Mouse (Mus musculus): ENCODE results near the gene Cgnl1. TPM values are rescaled to one million over a fixed set of nuclear protein-coding genes. Genes with fewer than 3 reads are reported as not detected.
A peak's percentile ranks its signal among the peaks of the same experiment; 100 is the strongest.

Cgnl1 gene
- total RNA-seq, 2 experiments from 2014 or later = 12.0 to 13.1 TPM

- DNase-seq = peak; percentile 26
Measured at GRCm38 (mm10) chr9:71578896-71579564, 192.4 kb downstream of the Cgnl1 start.

Other genes starting within 250 kb of the Cgnl1 start
- gene Myzap, start 179.2 kb downstream of the Cgnl1 start, total RNA-seq (2021) = 10 to 100 TPM; 11.1 to 14.1 TPM